Mouse (Mus musculus) thymus, adult 2 months (tissue): Measurements from ENCODE around the gene Srgap2.

ENCODE experiments used
- CTCF ChIP-seq: fragments of 200-500 bp; IDR thresholded peaks from 2 replicates; pipeline ENCODE4 v1.5.1; 2012; ENCODE audit warnings: mild to moderate bottlenecking, control low read depth, low read length, moderate library complexity, borderline replicate concordance; ENCODE audit not compliant: control insufficient read depth, poor library complexity, insufficient read depth; ENCODE audit errors: extremely low read depth
- POLR2A ChIP-seq: fragments of 200-500 bp; IDR thresholded peaks from 2 replicates; pipeline ENCODE4 v1.6.1; 2012; ENCODE audit warnings: mild to moderate bottlenecking, low read length, control low read depth, moderate library complexity; ENCODE audit not compliant: control insufficient read depth, poor library complexity, insufficient read depth; ENCODE audit errors: extremely low read depth

DNA sequence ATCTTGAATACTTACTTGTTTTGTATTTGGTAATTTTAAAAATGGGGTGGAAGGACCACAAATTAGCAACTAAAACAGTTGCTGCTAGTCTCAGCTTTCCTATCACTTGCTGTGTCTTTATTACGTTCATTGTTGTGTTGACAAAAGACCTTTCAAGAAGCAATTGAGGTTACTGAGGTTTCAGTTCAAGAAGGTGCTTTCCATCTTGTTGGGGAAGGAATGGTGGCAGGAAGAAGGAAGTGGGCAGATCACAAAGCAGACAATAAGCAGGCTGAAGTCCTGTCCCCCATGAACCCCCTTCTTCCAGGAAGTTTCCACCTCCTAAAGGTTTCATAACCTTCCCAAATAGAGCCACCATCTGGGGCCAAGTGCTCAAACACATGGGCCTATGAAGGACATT lies 161.3 kb downstream of the Srgap2 start:
- TF ChIP-seq CTCF = no peak
- TF ChIP-seq POLR2A = no peak
